Mouse (Mus musculus) megakaryocyte, embryonic 14.5 days (primary cell): ENCODE results near the gene Acvr2b. TPM values are rescaled to one million over a fixed set of nuclear protein-coding genes. Genes with fewer than 3 reads are reported as not detected.
"Not testable (repeated sequence)": the region's sequence is repeated elsewhere in the genome, so short reads cannot be mapped to it uniquely, and the experiment has no call there.

ENCODE experiments used
- H3K27me3 ChIP-seq: replicated peaks from 2 replicates; pipeline ENCODE3; 2012; ENCODE audit warnings: inconsistent platforms
- H3K36me3 ChIP-seq: replicated peaks from 2 replicates; pipeline ENCODE3; 2012; ENCODE audit warnings: low read length, inconsistent platforms, mixed read lengths
- H3K4me1 ChIP-seq: 2 replicates; pipeline ENCODE4 v1.6.1; 2012; ENCODE audit warnings: inconsistent platforms
- H3K4me3 ChIP-seq: replicated peaks from 2 replicates; pipeline ENCODE3; 2012; ENCODE audit warnings: moderate library complexity, mild to moderate bottlenecking, inconsistent platforms
- H3K9me3 ChIP-seq: 2 replicates; pipeline ENCODE4 v1.6.1; 2012; ENCODE audit warnings: inconsistent platforms
- FLI1 ChIP-seq: IDR thresholded peaks from 2 replicates; pipeline ENCODE4 v1.6.1; 2012; ENCODE audit warnings: low read length, inconsistent platforms, mixed read lengths
- GATA1 ChIP-seq: IDR thresholded peaks from 3 replicates; pipeline ENCODE4 v1.6.1; 2012; ENCODE audit warnings: mixed read lengths, low read length, inconsistent platforms, borderline replicate concordance
- polyA plus RNA-seq: library from polyadenylated mRNA; stranded (reverse); fragments of >175 nt; gene quantifications from 2 replicates; pipeline ENCODE4 v1.2.3, GENCODE M21; 2012; ENCODE audit warnings: low replicate concordance; ENCODE audit not compliant: insufficient read depth

Acvr2b gene
- polyA plus RNA-seq, result 0.81 and 0.87 TPM in 2 replicates

- TF ChIP-seq FLI1, result no peak
- no peak for TF ChIP-seq GATA1
- H3K36me3 ChIP-seq, result no peaks in the 10 kb centered on the region
- peak within 1 kb of the TSS; percentile 93 for H3K4me3 ChIP-seq
- peaks cover 4% of the 10 kb centered on the region for H3K9me3 ChIP-seq
- H3K27me3 ChIP-seq, result peaks cover 64% of the 10 kb centered on the region
- peaks cover 31% of the 10 kb centered on the region for H3K4me1 ChIP-seq
Observed at GRCm38 (mm10) chr9:119401801-119402214, at the start of gene Acvr2b. Gene Acvr2b, plus strand, starts transcription at chr9:119402118.

- Histone ChIP-seq H3K4me1 (peaks cover 20% of the 10 kb centered on the region), H3K4me3 (no peak overlapping the region), H3K27me3 (peaks cover 11% of the 10 kb centered on the region), H3K36me3 (peaks cover 17% of the 10 kb centered on the region), H3K9me3 (no peaks in the 10 kb centered on the region)
- no peak for TF ChIP-seq GATA1
- TF ChIP-seq FLI1, result no peak
Observed at GRCm38 (mm10) chr9:119353926-119354325, 48.0 kb upstream of the Acvr2b start.

DNA sequence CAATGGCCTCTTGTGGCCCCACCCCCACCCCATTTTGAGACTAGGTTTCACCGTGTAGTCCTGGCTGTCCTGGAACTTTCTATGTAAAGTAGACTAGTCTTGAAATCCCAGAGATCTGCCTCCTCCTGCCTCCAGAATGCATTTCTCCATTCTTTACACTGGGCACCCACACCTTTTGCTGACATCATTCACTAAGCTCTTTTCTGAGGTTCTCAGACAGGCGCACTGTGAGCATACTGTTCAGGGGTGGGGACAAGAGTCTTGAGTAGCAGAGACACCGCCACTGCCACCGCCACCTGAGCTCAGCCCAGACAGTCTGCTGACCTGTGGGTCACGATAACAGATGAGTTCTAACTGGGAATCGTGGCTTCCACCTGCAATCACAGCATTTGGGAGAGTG is 46.0 kb upstream of the Acvr2b start:
- H3K36me3 ChIP-seq, result peaks cover 6% of the 10 kb centered on the region
- TF ChIP-seq FLI1 (no peak), GATA1 (no peak)
- H3K27me3 ChIP-seq, result peaks cover 22% of the 10 kb centered on the region
- H3K4me3 ChIP-seq, result no peak overlapping the region
- peaks cover 20% of the 10 kb centered on the region for H3K4me1 ChIP-seq
- H3K9me3 ChIP-seq, result no peaks in the 10 kb centered on the region

DNA sequence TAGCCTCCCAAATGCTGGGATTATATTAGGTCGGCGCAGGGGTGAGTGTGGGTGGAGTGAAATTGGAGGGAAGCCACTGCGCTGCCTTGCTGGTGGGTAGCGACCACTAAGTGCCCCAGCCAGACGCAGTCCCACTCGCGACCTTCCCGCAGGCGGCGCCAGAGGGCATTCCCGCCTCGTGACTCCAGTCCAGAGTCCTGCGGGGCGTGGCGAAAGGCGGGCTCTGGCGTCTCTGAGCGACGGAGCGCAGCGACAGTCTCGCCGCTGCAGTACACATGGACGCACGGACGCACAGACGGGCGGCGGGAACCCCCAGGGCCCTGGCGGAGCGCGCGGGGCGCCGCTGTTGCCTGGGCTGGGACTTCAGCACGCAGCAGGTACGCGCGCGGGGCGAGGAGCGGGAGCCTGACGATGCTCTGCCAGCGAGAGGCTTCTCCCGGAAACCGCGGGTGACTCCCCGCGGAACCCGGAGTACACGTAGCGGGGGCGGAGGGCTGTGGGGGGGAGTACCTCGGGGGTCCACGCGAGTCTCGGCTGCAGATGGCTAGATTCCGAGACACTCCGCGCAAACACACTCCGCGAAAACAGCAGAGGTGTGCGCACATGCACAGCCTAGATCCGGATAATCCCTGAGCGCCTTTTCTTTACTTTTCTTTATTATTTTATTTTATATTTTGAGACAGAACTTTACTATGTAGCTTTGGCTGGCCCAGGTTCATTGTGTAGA is 44.4 kb upstream of the Acvr2b start, which contains the start of gene Xylb:
TSS of gene Xylb (plus strand) at position 51 of the 727 bp plus-strand sequence.
- peaks cover 25% of the 10 kb centered on the region for H3K27me3 ChIP-seq
- no peaks in the 10 kb centered on the region for H3K9me3 ChIP-seq
- TF ChIP-seq GATA1 (no peak), FLI1 (no peak)
- H3K4me1 ChIP-seq, result peaks cover 13% of the 10 kb centered on the region
- no peaks in the 10 kb centered on the region for H3K36me3 ChIP-seq
- H3K4me3 ChIP-seq, result peak within 1 kb of the TSS; percentile 92

DNA sequence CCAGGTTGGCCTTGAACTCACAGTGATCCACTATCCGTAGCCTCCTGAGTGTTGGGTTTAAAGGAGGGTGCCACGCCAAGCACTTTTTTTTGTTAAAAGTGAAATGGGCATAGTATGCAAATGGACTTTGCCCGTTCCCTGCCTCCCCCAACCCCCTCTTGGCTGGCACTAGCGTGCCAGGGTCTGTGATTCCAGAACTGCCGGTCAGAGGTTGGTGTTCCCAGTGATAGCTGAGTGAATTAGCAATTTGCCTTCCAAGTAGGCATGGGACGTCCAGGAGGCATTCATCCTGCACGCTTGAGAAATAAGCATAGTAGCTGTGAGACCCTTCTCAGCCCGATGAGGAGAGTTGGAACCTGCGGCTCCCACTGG is 43.9 kb upstream of the Acvr2b start:
- Histone ChIP-seq H3K4me1 (peaks cover 13% of the 10 kb centered on the region), H3K4me3 (peak overlapping the region; percentile 92), H3K9me3 (no peaks in the 10 kb centered on the region), H3K36me3 (no peaks in the 10 kb centered on the region), H3K27me3 (peaks cover 25% of the 10 kb centered on the region)
- TF ChIP-seq GATA1, result no peak
- TF ChIP-seq FLI1, result no peak

GRCm38 (mm10) chr9:119361416-119361815 is 40.5 kb upstream of the Acvr2b start:
- Histone ChIP-seq H3K4me1 (peaks cover 13% of the 10 kb centered on the region), H3K9me3 (no peaks in the 10 kb centered on the region), H3K4me3 (no peak overlapping the region), H3K27me3 (peaks cover 25% of the 10 kb centered on the region), H3K36me3 (no peaks in the 10 kb centered on the region)
- no peak for TF ChIP-seq FLI1
- TF ChIP-seq GATA1, result no peak

GRCm38 (mm10) chr9:119363229-119363628 is 38.7 kb upstream of the Acvr2b start:
- Histone ChIP-seq H3K36me3 (no peaks in the 10 kb centered on the region), H3K27me3 (peaks cover 19% of the 10 kb centered on the region), H3K4me3 (no peak overlapping the region), H3K4me1 (peaks cover 2% of the 10 kb centered on the region), H3K9me3 (no peaks in the 10 kb centered on the region)
- TF ChIP-seq FLI1, result no peak
- TF ChIP-seq GATA1, result no peak

DNA sequence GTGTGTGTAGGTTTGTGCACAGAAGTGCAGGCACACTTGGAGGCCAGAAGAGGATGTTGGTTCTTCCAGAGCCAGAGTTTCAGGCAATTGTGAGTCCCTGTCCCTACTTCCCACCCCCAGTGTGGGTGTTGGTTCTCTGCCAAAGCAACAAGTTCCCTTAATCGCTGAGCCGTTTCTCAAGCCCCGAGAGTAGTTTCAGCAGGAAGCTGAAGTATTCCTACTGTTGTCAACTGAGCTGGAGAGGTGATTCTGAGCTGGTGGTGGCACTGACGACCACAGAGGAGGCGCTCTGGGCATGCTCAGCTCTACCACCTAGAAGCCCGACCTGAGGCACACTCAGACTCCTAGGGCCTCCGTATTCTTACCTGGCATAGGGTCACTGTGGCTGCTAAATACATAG is 36.6 kb upstream of the Acvr2b start, which contains the start of gene Slc22a14:
TSS of gene Slc22a14 (minus strand) at position 270 of the 400 bp plus-strand sequence.
- TF ChIP-seq FLI1 (no peak), GATA1 (no peak)
- H3K4me3 ChIP-seq, result no peak within 1 kb of the TSS
- peaks cover 11% of the 10 kb centered on the region for H3K27me3 ChIP-seq
- no peaks in the 10 kb centered on the region for H3K9me3 ChIP-seq
- H3K4me1 ChIP-seq, result no peaks in the 10 kb centered on the region; the same call in 1 of the 2 replicates
- H3K36me3 ChIP-seq, result no peaks in the 10 kb centered on the region

DNA sequence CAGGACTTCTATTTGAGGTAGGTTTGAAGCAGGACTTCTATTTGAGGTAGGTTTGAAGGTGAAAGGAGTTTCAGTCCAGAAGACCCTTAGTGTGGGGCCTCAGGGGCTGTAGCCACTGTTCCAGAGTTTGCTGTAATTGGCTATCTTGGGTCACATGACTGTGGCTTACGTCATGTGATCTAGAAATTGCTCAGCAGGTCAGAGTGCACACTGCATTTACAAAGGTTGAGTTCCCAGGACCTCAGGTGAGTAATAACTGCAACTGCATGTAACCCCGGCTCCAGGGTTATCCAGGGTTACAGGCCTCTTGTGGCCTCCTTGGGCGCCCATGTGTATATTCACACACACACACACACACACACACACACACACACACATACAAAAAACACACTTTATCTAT is 33.6 kb upstream of the Acvr2b start:
- Histone ChIP-seq H3K4me1 (no peaks in the 10 kb centered on the region; the same call in 1 of the 2 replicates), H3K9me3 (no peaks in the 10 kb centered on the region), H3K36me3 (no peaks in the 10 kb centered on the region), H3K4me3 (no peak overlapping the region), H3K27me3 (peaks cover 3% of the 10 kb centered on the region)
- no peak for TF ChIP-seq FLI1

DNA sequence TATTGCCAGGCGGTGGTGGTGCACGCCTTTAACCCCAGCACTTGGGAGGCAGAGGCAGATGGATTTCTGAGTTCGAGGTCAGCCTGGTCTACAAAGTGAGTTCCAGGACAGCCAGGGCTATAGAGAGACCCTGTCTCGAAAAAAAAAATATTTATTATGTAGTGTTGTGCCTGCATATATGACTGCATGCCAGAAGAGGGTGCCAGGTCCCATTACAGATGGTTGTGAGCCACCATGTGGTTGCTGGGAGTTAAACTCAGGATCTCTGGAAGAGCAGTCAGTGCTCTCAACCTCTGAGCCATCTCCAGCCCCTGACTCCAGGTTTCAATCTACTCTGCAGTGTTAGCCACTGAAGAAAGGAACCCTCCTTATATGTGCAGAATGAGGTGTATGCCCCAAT is 31.1 kb upstream of the Acvr2b start:
- H3K36me3 ChIP-seq, result not testable (repeated sequence)

More for the DNA sequence above, 31.1 kb upstream of the Acvr2b start:
- not testable (repeated sequence) for H3K4me1 ChIP-seq, H3K4me3 ChIP-seq, H3K27me3 ChIP-seq, H3K9me3 ChIP-seq
